Mouse (Mus musculus): Measurements from ENCODE around the gene Ank3.

Ank3 gene

DNA sequence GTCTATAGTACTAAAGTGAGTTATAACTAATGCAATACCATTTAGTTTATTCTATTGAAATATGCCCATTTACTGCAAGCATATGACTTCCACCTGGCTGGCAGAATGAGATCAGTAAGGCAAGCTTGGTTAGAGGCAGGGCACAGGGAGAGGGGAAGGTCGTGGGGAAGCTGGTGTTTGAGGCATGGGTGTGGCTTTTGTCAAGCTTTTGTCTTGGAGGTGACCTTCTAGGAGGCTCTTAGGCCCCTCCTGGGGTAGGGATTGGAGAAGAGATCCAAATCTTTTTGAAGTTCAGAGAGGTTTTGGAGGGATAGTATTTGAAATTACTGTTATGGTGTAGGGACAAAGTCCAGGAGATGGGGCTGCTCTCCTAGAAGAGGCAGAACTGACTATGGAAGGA is 78.3 kb downstream of the Ank3 start:
- no peak for DNase-seq (ENCODE audit: low read depth, low spot score)

DNA sequence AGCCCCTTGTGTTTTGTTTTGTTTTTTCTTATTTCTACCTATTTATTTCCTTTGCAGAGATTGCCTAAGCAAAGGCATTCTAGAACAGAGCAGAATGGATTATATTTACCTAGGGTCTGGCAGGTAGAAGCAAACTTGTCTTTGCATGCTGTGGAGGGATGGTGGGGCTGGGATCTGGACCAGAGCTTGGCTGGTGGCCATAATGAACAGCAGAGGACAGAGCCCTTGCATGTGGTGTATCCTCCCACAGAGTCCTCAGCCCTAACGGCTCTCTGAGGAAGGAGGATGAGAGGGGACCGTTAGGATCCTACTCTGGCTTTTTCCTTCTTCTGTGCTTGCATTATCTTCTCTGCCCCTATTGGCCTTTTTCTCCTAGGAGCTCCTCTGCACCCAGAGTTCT is 79.1 kb downstream of the Ank3 start:
- no peak for DNase-seq (ENCODE audit: low read depth, low spot score)

GRCm38 (mm10) chr10:69478831-69479230 is 80.3 kb downstream of the Ank3 start:
- no peak for DNase-seq (ENCODE audit: low read depth, low spot score)

GRCm38 (mm10) chr10:69485191-69485786 is 86.7 kb downstream of the Ank3 start:
- DNase-seq (ENCODE audit: low read depth, low spot score) = no peak

- DNase-seq (ENCODE audit: low read depth, low spot score) = no peak
Observed at GRCm38 (mm10) chr10:69490182-69490581, 91.6 kb downstream of the Ank3 start.

- DNase-seq (ENCODE audit: low read depth, low spot score) = no peak
Observed at GRCm38 (mm10) chr10:69491975-69492374, 93.4 kb downstream of the Ank3 start.

GRCm38 (mm10) chr10:69497382-69497781 is 98.8 kb downstream of the Ank3 start:
- no peak for DNase-seq (ENCODE audit: low read depth, low spot score)

GRCm38 (mm10) chr10:69500171-69500860 is 101.7 kb downstream of the Ank3 start:
- no peak for DNase-seq (ENCODE audit: low read depth, low spot score)

- no peak for DNase-seq (ENCODE audit: low read depth, low spot score)
Observed at GRCm38 (mm10) chr10:69503791-69504190, 105.2 kb downstream of the Ank3 start.

DNA sequence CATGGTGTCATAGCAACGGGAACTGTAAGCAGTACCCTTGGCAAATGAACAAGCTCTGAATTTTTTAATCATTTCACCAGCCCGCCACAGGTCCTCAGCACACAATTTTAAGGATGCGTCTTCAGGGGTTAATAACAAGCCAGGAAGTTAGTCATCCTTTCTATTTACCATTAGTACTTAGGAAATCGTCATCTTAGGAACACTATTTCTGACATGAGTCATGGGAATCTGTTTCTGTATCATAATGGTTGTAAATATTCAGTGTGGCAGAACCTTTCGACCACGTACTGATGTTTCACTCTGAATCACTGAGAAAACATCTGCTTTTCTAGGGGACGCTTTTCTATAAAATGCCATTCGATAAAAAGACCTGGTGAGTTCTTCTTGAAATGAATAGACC is 109.1 kb downstream of the Ank3 start:
- DNase-seq (ENCODE audit: low read depth, low spot score) = no peak

DNA sequence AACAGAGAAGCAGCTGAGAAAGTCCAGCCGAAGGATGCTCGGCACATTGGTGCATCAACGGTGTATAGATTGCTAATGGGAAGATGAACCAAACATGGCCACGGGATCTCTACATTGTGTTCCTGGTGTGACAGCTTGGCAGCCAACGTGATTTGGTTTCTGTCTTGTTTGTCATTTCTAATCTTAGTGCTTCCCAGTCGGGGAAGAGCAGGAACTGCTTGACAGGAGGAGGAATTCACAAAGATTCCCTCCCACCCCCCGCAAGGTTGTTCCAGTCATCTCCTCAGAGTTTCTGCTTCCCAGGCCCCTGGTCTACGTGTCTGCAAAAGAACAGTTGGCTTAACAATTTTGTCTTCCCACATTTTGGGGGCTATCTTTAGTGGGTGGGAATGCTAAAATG is 111.8 kb downstream of the Ank3 start:
- DNase-seq (ENCODE audit: low read depth, low spot score) = no peak

- no peak for DNase-seq (ENCODE audit: low read depth, low spot score)
Observed at GRCm38 (mm10) chr10:69511234-69511633, 112.7 kb downstream of the Ank3 start.

GRCm38 (mm10) chr10:69521977-69522376 is 123.4 kb downstream of the Ank3 start:
- no peak for DNase-seq (ENCODE audit: low read depth, low spot score)

GRCm38 (mm10) chr10:69523202-69523601 is 124.6 kb downstream of the Ank3 start:
- DNase-seq (ENCODE audit: low read depth, low spot score) = no peak

GRCm38 (mm10) chr10:69527318-69527717 is 128.7 kb downstream of the Ank3 start:
- DNase-seq (ENCODE audit: low read depth, low spot score) = no peak

- DNase-seq (ENCODE audit: low read depth, low spot score) = no peak
Observed at GRCm38 (mm10) chr10:69528746-69529145, 130.2 kb downstream of the Ank3 start.

- no peak for DNase-seq (ENCODE audit: low read depth, low spot score)
Observed at GRCm38 (mm10) chr10:69530326-69530725, 131.8 kb downstream of the Ank3 start.

DNA sequence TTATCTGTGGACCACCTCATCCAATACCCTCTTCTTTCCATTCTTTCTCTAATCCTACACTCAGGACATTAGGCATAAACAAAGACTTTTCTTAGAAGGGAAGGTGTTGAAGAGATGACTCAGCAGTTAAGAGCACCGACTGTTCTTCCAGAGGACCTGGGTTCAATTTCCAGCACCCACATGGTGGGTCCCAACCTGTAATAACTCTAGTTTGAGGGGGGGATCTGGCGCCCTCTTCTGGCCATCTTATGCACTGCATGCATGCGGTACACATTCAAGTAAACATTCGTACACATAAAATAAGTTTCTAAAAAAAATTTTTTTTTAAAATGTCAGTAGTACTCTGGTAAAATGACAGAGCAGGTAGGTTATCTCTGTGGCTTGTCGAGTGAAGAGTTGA is 133.0 kb downstream of the Ank3 start:
- DNase-seq (ENCODE audit: low read depth, low spot score) = no peak

- no peak for DNase-seq (ENCODE audit: low read depth, low spot score)
Observed at GRCm38 (mm10) chr10:69532169-69532730, 133.7 kb downstream of the Ank3 start.

DNA sequence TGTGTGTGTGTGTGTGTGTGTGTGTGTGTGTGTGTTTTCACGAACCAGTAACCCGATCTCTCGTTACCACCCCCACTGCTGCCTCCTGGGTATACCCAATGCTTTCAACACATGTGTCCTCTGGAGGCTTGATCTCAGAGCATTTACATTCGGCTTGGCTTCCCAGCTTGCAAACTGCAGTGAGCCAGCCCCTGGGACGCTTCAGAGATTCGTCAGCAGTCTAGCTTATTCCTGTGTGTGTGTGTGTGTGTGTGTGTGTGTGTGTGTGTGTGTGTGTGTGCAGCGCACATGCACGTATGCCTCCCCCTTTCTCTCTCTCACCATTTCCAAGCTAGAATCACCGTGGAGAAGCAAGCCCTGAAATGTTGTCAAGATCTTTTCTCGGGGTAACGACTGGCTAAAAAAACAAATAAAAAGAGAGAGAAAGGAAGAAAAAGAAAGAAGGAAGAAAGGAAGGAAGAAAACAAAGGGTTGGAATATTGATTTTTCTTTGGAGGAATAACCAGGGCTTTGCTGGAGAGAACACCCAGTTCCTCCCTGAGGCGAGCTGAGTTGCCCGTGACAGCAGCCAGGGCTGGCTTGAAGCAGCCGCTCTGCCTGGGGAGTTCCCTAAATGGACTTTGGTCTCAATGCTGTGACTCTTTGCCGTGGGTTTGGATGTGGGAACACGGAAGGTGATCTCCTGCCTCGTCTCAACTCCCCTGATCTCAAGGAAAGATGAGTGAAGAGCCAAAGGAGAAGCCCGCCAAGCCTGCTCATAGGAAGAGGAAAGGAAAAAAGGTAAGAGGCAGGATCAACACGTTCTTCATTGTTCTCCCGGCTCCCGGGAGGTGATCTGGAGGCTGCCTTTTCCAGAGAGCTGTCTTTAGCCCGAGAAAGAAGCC is 135.2 kb downstream of the Ank3 start:
- DNase-seq (ENCODE audit: low read depth, low spot score) = no peak

- DNase-seq (ENCODE audit: low read depth, low spot score) = no peak
Observed at GRCm38 (mm10) chr10:69534716-69535115, 136.1 kb downstream of the Ank3 start.

Data from CD4-positive helper T cell, adult 2 months (primary cell).